Mouse (Mus musculus) splenic B cell, adult 2 months (primary cell): ENCODE results near the gene Dusp27.
A peak's percentile ranks its signal among the peaks of the same experiment; 100 is the strongest.

Source experiments
- DNase-seq: peaks from one replicate; pipeline ENCODE4 v3.0.0-alpha.2; 2011; ENCODE audit warnings: low read depth, low spot score
- H3K27me3 ChIP-seq: 2 replicates; pipeline ENCODE4 v1.6.1; 2012; ENCODE audit warnings: mild to moderate bottlenecking, low read length, moderate library complexity, mixed read lengths; ENCODE audit not compliant: control insufficient read depth, poor library complexity, insufficient read depth, severe bottlenecking
- H3K36me3 ChIP-seq: 2 replicates; pipeline ENCODE4 v1.6.1; 2012; ENCODE audit warnings: mild to moderate bottlenecking, low read length, moderate library complexity, mixed read lengths; ENCODE audit not compliant: control insufficient read depth, poor library complexity, insufficient read depth, severe bottlenecking

The Dusp27 gene

GRCm38 (mm10) chr1:166130224-166130860 lies 2.6 kb upstream of the Dusp27 start, which contains the start of gene Gpa33:
Gene Gpa33 (plus strand): TSS chr1:166130238.
- Histone ChIP-seq H3K36me3 (no peaks in the 10 kb centered on the region), H3K27me3 (no peaks in the 10 kb centered on the region)
- no peak for DNase-seq

DNA sequence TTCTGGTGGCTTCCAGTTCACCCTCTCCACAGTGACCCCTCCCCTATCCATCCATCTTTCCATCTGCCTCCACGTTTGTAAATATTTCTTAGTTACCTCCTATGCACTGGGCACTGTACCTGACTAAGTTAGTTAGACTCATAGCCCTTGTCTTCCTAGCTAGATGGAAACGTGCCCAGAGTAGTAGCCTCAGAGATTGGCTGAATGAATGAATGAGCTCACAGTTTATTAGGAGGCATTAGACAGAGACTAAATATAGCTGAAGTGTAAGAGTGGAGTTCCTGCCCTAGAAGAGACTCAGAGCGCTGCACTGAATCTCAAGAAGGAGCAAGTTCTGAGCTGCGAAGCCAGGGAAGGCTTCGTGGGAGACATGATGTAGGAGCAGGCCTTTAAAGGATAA lies 829 bp upstream of the Dusp27 start:
- H3K36me3 ChIP-seq = no peaks in the 10 kb centered on the region
- no peak for DNase-seq
- H3K27me3 ChIP-seq = no peaks in the 10 kb centered on the region

DNA sequence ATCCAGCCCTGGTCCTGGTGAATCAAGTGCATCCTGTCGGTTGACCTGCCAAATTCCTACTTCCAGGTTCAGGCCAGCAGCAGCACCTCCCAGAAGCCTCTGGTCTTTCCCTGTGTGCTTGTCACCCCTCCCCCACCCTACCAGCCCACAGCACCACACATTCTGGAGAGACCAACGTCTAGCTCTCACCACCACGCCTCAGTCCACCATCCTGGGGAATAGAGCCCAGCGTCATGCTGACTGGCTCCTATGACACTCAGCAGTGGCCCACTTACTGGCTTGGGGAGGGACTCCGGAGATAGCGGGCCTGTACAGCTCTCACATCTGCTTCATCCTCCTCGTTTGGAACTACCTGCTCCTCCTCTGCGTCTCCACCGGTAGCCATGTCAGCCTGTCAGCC lies 927 bp downstream of the Dusp27 start:
- Histone ChIP-seq H3K36me3 (no peaks in the 10 kb centered on the region), H3K27me3 (no peaks in the 10 kb centered on the region)
- no peak for DNase-seq

- Histone ChIP-seq H3K27me3 (no peaks in the 10 kb centered on the region), H3K36me3 (no peaks in the 10 kb centered on the region)
- DNase-seq = no peak
These were observed 1.4 kb downstream of the Dusp27 start for GRCm38 (mm10) chr1:166126290-166126689.

- H3K27me3 ChIP-seq = no peaks in the 10 kb centered on the region
- no peak for DNase-seq
These were observed 2.7 kb downstream of the Dusp27 start for GRCm38 (mm10) chr1:166124932-166125593.

DNA sequence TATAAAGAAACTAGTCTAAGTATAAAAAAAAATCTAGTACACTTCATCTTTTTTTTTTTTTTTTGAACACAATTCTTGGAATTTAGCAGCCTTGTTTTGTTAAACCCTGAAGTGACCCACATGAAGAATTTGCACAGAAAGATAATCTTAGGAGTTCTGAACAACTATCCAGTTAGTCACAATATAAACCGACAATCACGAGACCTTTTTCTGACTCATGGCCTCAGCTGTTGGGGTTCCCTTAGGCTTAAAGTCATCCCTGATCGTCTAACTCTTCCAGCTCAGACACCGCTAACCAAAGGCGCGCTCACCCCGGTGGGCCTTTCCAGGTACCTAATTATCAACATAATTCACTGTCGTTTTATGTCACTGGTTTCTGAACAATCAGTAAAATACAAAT lies 4.0 kb downstream of the Dusp27 start:
- no peak for DNase-seq
- Histone ChIP-seq H3K36me3 (no peaks in the 10 kb centered on the region), H3K27me3 (no peaks in the 10 kb centered on the region)

More at GRCm38 (mm10) chr1:166124932-166125593, 2.7 kb downstream of the Dusp27 start:
- no peaks in the 10 kb centered on the region for H3K36me3 ChIP-seq

GRCm38 (mm10) chr1:166123045-166123444 lies 4.7 kb downstream of the Dusp27 start:
- DNase-seq = no peak
- Histone ChIP-seq H3K27me3 (no peaks in the 10 kb centered on the region), H3K36me3 (no peaks in the 10 kb centered on the region)

- H3K27me3 ChIP-seq = no peaks in the 10 kb centered on the region
- no peak for DNase-seq
- H3K36me3 ChIP-seq = no peaks in the 10 kb centered on the region
These were observed 5.6 kb downstream of the Dusp27 start for GRCm38 (mm10) chr1:166122114-166122513.

DNA sequence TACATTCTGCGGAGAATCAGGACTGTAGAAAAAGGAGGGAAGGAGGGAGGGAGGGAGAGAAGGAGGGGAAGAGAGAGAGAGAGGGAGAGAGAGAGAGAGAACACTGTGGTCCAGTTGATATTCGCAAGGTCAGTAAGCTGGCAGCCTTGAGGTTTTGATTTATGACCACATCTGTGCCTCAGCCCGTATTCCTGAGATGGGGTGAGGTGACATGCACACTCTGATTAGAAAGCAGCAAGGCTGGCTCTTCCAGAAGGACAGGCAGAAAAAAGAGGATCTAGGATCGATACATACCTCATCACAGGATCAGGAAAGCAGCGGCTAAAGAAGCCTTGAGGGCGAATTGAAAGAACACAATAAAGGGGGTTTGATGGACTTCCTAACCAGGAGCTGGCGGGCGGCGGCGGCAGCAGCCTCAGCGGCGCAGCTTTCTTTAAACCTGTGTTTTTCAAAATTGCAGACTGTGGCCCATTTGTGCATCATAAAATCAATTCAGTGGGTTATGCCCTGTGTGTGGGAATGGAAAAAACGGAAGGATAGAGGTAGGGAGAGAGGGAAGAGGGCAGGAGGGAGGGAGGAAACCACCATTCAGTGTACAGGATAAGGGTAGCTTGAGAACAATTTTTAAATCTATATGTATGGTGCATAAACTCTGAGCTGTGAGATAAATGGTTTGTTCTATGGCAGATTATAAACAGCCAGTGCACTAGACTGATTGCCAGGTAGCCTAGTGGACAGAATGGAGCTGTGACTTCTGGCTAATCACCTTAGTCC lies 9.7 kb downstream of the Dusp27 start:
- Histone ChIP-seq H3K27me3 (no peaks in the 10 kb centered on the region), H3K36me3 (no peaks in the 10 kb centered on the region)
- DNase-seq = no peak

DNA sequence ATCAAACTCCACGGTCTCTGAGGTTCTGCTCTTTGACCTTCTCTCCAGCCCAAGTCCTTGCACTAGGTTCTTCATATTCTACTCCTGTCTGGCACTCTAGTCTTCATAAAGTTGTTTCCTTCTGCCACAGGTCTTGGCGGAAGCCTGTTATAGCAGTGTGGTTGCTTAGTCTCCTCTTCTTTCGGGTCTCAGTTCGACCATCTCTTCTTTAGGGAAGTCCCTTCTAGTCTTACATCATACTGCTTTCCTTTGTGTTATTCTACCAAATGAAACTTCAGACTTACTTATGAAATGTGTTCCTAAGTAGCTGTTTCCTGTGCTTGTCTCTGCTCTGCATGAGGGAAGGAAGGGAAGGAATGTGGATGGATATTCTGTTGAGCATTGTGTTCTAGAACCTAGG lies 12.0 kb downstream of the Dusp27 start:
- no peak for DNase-seq
- no peaks in the 10 kb centered on the region for H3K27me3 ChIP-seq
- H3K36me3 ChIP-seq = no peaks in the 10 kb centered on the region

GRCm38 (mm10) chr1:166114986-166115385 lies 12.7 kb downstream of the Dusp27 start:
- Histone ChIP-seq H3K36me3 (no peaks in the 10 kb centered on the region), H3K27me3 (no peaks in the 10 kb centered on the region)
- no peak for DNase-seq

DNA sequence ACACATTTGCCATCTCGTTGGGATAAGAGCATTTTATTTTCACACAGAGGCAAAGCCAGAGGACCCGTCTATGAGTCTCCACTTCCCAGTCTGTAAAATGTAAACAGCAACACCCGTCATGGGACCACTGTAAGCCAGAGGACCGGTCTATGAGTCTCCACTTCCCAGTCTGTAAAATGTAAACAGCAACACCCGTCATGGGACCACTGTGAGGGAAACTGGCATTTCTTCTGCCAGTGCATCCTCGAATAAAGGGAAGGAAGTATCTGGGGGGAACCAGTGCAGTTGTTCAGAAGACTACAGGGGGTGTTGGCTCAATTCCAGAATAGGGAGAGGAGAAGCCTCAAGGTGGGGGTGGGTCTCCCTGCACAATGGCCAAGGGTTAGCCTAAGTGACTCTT lies 22.3 kb downstream of the Dusp27 start:
- Histone ChIP-seq H3K36me3 (no peaks in the 10 kb centered on the region), H3K27me3 (no peaks in the 10 kb centered on the region; the same call in 1 of the 2 replicates)
- no peak for DNase-seq

DNA sequence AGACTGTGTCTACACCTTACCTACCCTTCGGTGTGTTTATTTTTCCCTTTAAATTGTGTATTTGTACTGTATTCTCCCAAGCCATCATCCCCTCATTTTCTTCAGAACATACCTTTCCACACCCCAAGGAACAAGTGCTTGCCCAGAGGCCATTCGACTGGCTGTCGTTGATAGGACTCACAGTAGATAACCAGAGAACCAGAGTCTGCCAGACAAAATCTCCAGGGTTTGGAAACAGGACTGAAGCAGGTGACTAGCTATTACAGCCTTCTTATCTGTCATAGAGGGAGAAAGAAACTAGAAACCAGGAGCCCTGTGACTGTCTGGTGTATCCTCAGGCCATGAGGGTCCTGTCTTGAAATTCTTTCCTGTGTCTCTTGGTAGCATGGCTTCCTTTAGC lies 22.9 kb downstream of the Dusp27 start:
- H3K27me3 ChIP-seq = no peaks in the 10 kb centered on the region; the same call in 1 of the 2 replicates
- H3K36me3 ChIP-seq = no peaks in the 10 kb centered on the region
- DNase-seq = no peak

DNA sequence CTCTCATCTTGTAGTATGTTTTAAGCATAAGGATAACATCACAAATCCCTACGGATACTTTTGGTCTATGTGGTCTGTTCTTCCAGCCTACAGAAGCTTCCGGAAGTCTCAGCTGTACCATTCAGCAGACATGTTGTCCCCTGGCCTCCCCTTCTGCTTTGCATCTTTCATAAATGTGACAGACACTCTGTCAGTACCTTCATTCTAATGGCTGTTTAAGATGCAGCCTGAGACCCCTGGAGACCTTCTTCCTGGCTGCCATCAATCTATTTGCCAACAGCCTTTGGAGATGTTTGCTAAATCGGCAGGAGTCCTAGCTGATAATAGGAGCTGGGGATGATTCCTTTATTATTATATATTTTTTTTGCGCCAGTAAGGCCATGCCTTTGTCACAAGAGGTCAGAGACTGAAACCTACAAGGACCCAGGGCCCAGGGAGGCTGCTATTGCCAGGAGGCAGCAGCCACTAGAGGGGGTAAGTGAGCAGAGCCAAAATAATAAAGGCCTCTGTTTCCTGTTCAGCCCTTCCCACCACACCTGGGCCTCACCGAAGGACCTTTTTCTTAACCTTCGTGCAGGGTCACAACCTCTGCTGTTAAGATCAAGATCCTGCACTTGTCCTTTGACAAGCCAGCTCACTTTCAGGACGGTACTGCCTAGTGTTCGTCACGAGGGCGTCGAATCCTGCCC lies 24.7 kb downstream of the Dusp27 start:
- H3K27me3 ChIP-seq = no peaks in the 10 kb centered on the region; the same call in 1 of the 2 replicates
- peak; percentile 28 for DNase-seq
- no peaks in the 10 kb centered on the region for H3K36me3 ChIP-seq

DNA sequence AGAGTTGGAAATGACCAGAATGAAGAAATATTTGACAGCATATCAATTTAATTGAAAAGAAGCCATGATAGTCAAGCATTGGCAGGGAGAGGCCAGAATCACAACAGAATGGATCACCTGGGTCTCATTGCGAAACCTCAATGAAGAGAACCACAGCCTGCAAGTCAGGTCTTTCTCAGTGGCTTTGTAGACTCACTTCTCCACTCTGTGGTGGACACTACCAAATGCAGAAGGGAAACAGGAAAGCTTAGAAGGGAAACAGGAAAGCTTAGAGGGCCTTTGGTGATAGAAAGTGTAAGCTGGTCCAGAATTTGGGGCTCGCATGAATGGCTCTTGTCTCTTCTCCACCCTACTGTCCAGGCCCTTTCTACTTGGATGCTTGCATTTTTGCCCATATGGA lies 29.6 kb downstream of the Dusp27 start:
- H3K36me3 ChIP-seq = no peaks in the 10 kb centered on the region
- no peaks in the 10 kb centered on the region for H3K27me3 ChIP-seq
- DNase-seq = no peak
